Mouse (Mus musculus) brain, adult 2 months (tissue): ENCODE results near the gene Jup.
"Not testable (repeated sequence)": the region's sequence is repeated elsewhere in the genome, so short reads cannot be mapped to it uniquely, and the experiment has no call there.

Experiments
- DNase-seq: peaks from one replicate; pipeline ENCODE4 v3.0.0; 2011; ENCODE audit warnings: low read depth, low spot score

The Jup gene

DNA sequence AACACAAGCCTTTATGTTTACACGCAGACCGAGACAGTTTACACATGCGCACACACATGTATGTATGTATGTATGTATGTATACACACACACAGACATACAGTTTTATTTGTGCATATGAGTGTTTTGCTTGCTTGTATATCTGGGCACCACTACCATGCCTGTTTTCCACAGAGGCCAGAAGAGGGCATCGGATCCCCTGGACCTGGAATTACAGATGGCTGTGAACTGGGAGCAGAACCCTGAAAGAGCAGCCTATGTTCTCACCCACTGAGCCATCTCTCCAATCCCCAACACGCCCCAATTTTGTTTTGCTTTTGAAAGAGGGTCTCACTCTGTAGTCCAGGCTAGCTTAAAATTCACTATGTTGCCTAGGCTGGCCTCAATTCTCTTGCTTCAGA, 40.2 kb downstream of the Jup start:
- DNase-seq: peak; percentile 37

- peak; percentile 29 for DNase-seq
Observed at GRCm38 (mm10) chr11:100356819-100357211, 40.7 kb downstream of the Jup start.

GRCm38 (mm10) chr11:100355972-100356818, 41.4 kb downstream of the Jup start, which contains the start of gene Hap1:
Hap1 (minus strand) TSS chr11:100356128.
- DNase-seq: peak; percentile 91

DNA sequence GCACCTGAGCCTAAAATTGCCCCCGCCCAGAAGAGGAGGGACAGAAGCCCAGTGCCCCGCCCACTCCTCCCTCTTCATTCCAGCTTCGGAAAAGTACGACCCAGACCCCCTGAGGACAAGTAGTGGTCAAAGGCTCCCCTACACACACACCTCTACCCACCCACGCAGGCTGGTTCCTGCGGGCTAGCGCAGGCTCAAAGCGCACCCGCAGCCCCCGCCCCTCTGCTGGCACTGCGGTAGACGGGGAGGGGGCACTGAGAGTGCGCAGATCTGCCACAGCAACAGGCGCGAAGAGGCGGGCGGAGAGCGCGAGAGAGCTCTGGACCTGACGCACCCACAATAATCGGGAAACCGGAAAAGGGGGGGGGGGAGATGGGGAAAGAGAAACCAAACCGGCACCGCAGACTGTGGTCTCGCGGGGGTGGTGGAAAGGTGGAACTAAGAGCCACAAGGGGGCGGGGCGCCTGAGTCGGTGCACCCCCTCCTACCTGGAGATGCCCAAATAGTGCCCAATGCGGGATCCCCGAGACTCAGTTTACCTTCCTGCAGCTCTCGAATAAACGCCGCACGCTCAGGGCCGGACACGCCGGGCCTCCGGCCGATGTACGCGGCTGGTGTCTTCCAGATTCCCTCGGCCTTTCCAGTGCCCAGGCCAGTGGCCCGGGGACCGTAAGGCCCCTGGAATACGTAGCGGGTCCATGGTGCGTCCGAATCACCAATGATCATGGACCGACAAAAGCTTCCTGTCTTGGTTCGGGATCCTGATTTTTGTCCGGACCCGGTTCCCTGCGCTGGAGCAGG, 42.2 kb downstream of the Jup start:
- DNase-seq: peak; percentile 66

DNA sequence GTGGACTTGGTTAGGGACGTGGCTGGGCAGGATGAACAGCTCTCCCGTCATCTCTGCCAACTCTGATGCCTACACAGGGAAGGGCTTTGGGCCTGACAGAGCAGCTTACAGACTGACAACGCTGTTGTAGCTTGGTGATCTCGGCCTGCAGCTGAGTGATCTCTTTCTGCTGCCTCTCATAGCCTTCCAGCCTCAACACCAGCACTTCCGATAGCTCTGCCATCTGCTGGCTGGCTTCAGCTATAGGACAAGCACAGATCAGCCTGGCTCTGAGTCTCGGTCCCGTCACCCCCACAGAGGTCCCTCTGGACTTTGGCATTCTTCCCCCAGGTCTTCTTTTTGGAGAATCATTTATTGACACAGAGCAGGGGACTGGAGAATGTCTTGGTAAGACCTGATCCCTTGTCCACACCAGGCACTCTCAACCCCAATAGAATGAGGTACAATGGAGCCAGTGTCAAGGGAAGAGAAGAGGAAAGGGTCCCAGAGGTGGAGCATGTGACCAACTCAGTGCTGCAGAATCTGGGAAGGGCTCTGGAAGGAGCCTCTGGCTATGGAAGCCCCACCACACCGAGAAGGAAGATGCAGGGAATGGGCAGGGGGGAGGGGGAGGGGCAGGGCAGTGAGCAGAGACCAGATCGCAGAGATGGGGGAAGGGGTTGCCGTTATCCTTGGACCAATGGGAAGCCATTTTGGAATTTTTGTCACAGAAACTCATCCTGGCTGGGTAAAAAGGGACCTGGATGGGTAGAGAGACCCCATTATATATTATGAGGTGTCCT, 45.3 kb downstream of the Jup start:
- peak; percentile 84 for DNase-seq

- DNase-seq: no peak
Observed at GRCm38 (mm10) chr11:100344269-100344668, 53.3 kb downstream of the Jup start.

- DNase-seq: peak; percentile 65
Observed at GRCm38 (mm10) chr11:100335731-100336130, 61.8 kb downstream of the Jup start.

- no peak for DNase-seq
Observed at GRCm38 (mm10) chr11:100333944-100334457, 63.6 kb downstream of the Jup start, which contains the start of gene Gast. Gast (plus strand) TSS chr11:100334407.

DNA sequence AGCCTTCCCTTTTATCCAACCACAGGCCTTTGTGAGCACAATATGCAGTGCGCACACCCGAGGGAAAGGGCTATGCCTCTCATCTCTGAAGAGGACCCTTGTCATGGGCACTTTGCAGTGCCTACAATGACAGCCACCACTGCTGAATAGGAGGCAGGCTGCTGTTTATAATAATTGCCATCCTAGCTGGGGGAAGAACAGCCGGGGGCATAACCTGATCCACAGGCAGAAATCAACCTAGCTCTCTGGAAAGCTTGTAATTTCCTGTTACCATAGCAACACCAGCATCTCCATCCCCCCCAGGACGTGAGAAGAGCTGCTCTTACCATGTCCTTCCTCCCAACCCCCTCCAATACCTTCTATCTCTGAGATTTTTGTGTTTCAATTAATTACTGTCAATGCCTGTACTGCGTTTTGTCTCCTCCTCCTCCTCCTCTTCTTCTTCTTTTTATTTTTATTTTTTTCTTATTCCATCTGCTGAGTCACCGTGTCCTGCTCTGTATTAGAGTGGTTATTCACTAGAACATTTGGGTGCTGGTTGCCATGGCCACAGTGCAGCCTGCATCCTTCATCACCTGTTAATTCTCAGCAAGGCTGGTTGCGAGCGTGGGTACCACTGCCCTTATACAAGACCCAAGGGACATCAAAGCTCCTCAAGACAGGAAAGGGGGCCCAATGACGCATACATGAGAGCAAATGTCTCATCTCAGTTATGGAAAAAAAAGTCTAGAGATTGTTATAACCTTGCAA, 64.6 kb downstream of the Jup start:
- peak; percentile 90 for DNase-seq

- DNase-seq: not testable (repeated sequence)
Observed at GRCm38 (mm10) chr11:100330816-100331375, 66.7 kb downstream of the Jup start.

GRCm38 (mm10) chr11:100330235-100330634, 67.3 kb downstream of the Jup start:
- peak; percentile 84 for DNase-seq

- DNase-seq: no peak
Observed at GRCm38 (mm10) chr11:100327761-100328160, 69.8 kb downstream of the Jup start.

DNA sequence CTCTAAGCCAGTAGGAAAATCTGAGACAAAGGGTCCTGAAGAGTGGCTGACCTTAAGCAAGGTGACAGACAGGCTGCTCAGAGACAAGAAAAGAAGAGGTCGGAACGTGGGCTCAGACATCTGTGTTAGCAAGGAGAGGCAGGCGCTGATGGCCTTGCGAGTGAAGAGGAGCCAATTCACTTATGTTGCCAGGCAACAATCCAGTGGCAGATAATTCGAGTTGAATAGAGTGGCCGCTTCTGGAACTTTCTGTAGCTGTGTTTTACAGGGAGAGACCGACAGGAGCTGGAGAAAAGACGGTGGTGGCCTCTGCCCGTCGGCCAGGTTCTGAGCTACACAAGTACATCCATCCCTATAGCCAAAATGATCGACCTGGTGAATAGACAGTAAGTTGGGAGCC, 70.2 kb downstream of the Jup start:
- peak; percentile 59 for DNase-seq

- no peak for DNase-seq
Observed at GRCm38 (mm10) chr11:100325062-100325629, 72.4 kb downstream of the Jup start.

DNA sequence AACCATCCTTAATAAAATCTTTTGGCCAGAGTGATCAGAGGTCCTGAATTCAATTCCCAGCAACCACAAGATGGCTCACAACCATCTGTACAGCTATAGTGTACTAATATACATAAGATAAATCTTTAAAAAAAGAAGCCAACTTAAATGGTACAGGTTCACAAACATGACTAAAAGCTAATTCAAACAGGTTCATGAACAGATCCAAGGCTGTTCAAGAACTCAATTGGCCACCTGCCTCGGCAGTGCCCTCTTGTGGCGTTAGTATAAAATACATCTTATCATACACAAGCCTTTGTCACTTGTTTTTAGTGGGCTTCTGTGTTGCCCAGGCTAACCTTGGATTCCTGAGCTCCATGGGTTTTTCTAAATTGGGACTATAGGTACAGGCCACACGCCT, 74.0 kb downstream of the Jup start:
- DNase-seq: peak; percentile 76

GRCm38 (mm10) chr11:100322591-100323258, 74.8 kb downstream of the Jup start:
- DNase-seq: no peak

- not testable (repeated sequence) for DNase-seq
Observed at GRCm38 (mm10) chr11:100321479-100322305, 75.9 kb downstream of the Jup start.

GRCm38 (mm10) chr11:100320701-100321410, 76.7 kb downstream of the Jup start:
- not testable (repeated sequence) for DNase-seq
